Mouse (Mus musculus) R1 (cell line): Measurements from ENCODE around the gene Gm11020.

Source experiments
- DNase-seq: peaks from one replicate; pipeline ENCODE4 v3.0.0-alpha.2; 2018; ENCODE audit warnings: low read depth, low spot score

The Gm11020 gene

DNA sequence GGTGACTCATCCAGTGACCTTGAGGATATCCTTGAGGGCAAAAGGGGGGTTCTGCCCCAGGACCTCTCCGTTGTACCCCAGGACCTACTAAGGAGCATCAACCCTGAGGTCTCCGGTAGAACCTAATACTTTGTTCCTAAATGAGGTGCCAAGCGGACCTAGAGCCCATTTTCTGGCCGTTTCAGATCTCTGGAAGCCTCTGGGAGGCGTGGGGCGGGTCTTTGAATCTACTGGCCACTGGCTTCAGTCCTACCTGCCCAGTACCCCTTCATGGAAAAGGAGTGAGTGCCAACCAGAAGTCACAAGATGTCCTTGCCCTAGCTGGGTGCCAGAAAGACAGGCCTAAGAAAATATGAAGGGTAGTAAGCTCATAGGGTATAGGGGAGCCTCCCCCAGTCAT, 20.3 kb downstream of the Gm11020 start:
- DNase-seq: no peak

GRCm38 (mm10) chr8:104342426-104342825, 21.1 kb downstream of the Gm11020 start:
- DNase-seq: no peak

DNA sequence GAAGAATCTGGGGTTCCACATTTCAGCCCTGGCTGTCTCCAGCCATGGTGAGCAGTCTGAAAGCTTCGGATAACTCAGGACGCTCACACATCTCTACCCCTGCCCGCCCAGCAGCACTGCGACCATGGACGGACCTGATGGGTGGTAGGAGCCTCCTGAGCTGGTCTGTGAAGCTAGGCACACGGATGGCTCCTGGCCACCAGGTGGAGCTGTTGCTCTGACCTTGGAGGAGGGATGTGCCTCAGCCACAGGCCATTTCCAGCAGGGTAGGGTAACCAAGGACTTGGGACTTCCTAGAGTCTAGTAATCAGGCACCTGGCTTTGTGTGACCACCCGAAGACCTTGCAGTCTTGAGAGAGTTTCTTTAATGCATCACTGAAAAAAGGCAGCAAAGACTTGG, 22.6 kb downstream of the Gm11020 start:
- peak; percentile 84 for DNase-seq

DNA sequence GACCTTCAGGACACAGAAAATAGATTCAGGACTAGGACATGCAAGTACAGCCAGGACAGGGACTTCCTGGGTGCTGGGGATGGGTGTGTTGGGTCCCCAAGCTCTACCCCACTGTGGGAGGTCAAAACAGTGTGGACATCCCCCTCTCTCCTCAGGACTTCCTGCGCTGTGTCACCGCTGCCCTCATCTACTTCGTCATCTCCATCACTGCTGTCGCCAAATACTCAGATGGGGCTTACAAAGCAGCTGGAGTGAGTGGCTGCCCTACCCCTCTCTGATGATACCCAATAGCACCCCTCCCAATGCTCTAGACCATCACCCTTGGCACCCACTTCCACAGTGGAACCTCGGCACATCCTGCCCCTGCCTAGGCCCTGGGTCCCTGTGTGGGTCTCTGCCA, 23.3 kb downstream of the Gm11020 start:
- DNase-seq: no peak

DNA sequence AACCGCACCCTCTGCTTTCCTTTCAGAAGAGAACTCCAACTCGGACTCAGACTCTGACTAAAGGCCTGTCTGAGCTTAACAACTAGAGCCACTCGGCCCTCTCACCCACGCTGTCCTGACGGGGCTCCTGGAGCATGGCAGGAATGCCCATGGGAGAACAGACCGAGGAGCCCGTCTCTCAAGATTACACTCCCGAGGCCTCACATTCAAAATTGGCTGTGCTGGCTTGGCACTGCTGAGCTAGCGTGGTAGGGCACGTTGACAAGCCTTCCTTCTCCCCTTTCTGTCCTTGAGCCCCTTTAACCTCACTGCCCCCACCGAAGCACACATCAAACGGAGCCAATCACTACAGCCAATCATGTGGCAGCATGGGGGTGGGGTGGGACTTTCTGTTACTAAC, 25.3 kb downstream of the Gm11020 start:
- no peak for DNase-seq

DNA sequence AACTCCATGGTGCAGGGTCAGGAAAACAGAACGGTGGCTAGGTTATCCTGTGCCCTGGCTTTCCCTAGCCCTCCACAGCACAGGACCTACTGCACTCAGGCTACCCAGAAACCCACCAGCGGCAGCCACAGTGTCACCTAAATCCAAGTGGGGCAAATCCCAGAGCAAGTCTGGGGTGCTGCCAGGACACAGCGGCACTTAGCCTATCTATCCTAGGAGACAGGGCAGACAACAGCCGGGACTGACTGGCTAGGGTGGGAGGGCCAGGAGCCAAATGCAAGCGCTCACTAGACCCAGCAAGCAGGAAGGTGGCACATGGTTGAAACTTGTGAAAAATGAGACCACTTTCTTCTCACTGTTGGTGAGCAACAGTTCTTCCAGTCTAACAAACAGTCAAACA, 27.6 kb downstream of the Gm11020 start:
- no peak for DNase-seq

DNA sequence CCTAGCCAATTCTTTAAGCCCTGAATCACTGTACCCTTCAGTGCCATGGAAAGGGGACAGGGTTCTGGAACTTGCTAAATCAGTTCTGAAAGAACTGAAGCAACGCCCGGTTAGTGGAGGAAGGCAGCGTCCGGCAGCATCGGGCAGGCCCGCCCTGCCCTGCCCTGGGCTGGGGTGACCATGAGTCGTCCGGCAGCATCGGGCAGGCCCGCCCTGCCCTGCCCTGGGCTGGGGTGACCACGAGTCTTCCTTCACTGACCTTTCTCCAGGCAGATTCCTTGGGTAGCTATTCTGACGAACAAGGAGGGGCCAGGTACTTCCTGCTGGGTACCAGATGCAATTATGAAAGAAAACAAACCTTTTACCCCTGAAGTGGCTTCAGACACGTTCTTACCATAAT, 28.7 kb downstream of the Gm11020 start:
- no peak for DNase-seq

GRCm38 (mm10) chr8:104353186-104353585, 31.8 kb downstream of the Gm11020 start:
- DNase-seq: no peak

DNA sequence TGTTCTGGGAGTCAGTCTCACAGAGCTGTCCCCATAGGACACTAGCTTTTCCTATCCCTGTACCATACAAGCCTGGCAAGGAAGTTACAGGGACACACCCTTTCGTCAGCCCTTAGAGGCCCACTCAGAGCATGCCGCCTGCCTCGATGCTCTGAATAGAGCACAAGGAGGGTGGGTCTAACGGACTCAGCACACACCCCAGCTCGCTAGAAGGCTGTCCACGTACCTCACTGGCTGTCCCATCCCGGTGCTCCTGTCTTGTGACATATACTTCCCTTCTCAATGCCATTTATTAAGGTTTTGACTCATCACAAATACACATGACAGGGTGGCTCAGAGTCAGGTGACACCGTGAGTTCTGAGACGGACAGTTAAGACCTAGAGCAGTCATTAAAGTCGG, 33.1 kb downstream of the Gm11020 start:
- no peak for DNase-seq

- no peak for DNase-seq
Observed at GRCm38 (mm10) chr8:104358637-104359036, 37.3 kb downstream of the Gm11020 start.

DNA sequence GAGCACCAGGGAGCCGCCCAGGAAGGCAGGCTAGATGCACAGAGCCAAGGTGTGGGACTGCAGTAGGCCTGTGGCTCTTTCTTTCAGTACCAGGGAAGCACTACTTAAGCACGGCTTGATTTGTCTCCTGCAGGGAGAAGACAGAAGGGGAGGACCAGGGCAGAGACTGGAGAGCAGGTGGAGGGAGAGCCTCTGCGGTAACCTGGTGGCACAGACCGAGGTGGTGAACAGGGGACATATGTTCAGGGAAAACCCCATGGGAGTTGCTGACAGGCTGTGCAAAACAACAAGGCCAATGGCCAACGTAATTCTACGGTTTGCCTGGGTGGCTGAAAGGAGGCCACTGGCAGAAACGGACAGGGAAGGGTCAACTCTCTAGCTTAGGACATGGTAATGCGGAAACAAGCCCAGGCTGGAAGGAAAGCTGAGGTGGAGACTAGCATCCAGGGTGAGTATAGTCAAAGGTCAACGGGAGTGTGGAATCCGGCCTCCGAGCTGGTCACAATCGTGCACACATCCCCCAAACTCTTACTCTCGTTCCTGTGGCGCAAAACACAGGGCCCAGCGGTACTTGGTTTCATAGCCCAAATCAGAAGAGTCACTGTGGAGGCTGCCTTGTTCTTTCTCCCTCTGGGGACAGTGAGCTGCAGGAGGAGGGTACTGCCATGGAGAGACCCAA, 38.5 kb downstream of the Gm11020 start:
- DNase-seq: peak; percentile 27

DNA sequence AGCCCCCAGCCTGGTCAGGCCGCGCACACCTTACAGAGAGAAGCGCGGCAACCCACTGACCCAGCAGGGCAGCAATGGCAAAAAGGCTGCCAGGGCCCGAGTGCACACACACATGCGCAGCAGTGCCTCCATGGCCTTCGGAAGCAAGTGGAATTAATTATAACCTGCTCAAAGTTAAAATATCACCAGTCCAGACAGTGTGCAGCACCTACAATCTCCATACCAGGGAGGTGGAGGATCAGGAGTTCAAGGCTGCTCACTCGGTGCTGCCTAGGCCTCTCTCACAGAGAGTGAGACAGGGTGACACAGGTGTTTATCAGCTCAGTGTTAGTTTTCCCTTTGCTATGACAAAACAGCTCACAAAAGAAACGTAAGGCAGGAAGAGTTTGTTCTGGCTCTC, 44.3 kb downstream of the Gm11020 start:
- no peak for DNase-seq

DNA sequence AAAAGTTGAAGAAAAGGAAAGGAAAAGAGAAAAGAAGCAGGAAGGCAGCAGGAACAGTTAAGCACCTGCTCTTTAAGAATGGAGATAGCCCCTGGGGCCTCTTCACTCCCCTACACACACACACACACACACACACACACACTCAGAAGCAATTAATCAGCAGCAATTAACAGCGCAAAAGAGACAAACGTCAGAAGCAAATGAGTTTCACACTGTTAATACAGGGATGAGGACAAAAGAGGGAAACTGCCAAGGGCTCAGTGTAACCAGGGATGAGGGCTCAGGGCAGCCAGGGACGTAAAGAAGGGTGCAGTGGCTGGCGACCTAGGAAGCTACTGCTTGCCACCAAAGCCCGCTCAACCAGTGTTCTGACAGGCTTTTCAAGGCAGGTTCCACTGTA, 46.0 kb downstream of the Gm11020 start:
- DNase-seq: no peak

DNA sequence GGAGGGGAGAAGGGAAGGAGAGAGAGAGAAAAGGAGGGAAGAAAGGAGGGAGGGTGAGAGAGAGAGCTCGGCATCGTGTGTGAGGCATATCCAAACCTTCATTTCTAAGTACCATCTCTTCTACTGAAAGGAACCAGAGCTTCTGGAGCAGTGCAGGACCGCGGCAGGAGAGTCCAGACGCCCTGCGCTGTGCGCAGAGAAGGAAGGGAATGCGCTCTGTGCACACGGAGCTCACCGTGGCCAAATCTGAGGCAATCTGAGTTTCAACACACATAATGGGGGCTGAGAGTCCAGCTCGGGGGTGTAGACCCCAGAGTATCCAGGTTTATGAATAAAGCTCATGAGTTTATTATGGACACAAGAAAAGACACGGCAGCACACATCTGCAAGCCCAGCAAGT, 48.2 kb downstream of the Gm11020 start:
- DNase-seq: no peak

DNA sequence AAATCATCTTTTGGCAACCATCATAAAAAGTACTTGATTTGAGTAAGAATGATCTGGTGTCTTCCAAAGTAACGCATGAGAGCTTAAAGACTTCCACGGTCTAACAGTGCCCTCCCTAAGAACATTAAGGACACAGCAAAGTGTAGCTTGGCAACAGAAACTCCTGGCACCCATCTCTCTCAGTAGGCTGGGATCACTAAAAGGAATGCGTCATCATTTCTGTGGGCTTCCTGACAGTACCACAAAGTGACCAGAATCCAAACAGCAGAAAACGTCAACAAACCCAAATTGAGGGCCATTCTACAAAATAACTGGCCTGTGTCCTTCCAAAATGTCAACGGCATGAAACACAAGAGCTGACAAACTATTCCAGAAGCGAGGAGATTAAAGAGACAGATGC, 48.7 kb downstream of the Gm11020 start:
- DNase-seq: no peak

DNA sequence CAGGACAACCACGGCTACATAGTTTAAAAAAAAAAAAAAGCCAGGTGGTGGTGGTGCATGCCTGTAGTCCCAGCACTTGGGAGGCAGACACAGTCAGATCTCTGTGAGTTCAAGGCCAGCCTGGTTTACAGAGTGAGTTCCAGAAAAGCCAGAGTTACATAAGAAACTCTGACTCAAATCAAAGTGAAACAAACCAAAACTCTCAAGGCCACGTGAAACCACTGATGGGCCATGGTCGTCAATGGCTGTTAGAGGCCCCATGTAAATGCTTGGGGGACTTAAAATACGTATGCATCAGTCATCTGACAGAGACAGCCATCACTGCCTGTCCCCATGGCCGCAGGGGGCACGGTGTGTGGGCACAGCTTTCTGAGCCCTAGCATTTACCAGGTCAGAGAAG, 49.8 kb downstream of the Gm11020 start:
- no peak for DNase-seq
